Mouse (Mus musculus) central nervous system, embryonic 14 days (tissue): ENCODE measurements around the gene Lhx8. TPM values are rescaled to one million over a fixed set of nuclear protein-coding genes. Genes with fewer than 3 reads are reported as not detected.

ENCODE experiments used
- polyA plus RNA-seq: library from polyadenylated mRNA; depleted of rRNA; stranded (reverse); fragments of >200 nt; gene quantifications from 2 replicates; pipeline ENCODE4 v1.2.3, GENCODE M21; 2012; rRNA removed

Lhx8 gene
- polyA plus RNA-seq, result 13.1 and 16.8 TPM in 2 replicates

DNA sequence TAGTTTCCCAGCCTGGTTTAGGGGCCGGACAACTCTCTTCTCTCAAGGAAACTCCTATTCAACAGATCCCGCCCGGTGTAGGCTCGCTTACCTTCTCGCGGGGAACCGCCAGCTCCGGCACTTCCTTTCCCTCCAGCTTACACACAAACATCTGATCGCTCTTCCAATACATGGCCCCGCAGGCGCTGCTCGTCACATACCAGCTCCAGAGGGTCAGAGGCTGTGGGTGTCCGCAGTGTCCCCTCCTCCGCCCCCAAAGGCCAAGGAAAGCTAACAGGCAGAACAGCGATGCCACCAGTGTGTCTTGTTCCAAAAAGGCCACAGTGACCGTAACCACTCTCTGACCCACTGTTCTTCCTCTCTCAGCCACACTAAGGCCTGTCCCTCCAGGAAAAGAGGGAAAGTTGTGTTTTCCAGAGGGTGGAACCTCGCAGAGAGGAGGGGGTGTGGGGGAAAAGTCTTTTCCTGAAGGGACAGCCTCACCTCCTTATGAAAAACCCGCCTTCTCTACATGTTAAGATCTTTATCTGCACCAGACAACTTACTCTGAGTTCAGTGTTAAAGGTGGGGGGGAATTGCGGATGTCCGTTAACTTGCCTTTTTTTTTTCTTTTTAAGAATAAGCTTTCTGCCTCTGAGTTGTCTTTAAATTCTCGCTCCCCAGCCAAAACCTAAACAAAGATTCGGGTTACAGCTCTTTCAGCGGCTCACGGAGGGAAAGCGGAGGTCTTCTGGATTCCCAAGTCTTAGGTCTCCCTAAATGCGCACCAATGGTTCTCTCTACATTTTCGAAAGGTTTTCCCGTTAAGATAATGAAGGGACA is at the start of gene Lhx8:
Gene Lhx8, minus strand, starts transcription at position 479 of the 822 bp plus-strand sequence.

